Mouse (Mus musculus): Measurements from ENCODE around the gene Ugt1a10. TPM values are rescaled to one million over a fixed set of nuclear protein-coding genes. Genes with fewer than 3 reads are reported as not detected.
"Not testable (repeated sequence)": the region's sequence is repeated elsewhere in the genome, so short reads cannot be mapped to it uniquely, and the experiment has no call there.

The Ugt1a10 gene
- polyA plus RNA-seq, 2 experiments = not detected

DNA sequence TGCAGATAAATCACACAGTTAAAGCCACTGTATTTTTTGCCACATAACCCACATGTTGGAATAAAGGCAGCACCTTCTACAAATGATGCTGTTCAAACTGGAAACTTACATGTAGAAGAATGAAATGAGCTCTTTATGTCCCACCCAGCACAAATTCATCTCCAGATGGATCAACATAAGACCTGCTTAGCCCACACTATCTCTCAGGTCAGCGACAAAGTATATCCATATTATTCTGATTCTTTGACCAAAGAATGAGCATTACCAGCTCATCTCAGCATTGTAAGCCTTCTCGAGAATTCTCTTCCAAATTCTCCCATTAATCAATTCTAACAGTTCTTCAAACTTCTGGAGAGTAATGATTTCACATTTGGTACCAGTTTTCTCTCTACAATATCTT lies 167.0 kb downstream of the Ugt1a10 start:
- Histone ChIP-seq H3K9ac (replicated peaks) (no peak overlapping the region), H3K4me1 (replicated peaks; ENCODE audit: control insufficient read depth in 2 of 2, insufficient read depth in 2 of 2, low read length in 1 of 2) (no peaks in the 10 kb centered on the region), H3K4me2 (ENCODE audit: low read depth) (no peak overlapping the region), H3K27ac (no peak overlapping the region), H3K4me3 (ENCODE audit: insufficient read depth in 1 of 2, low read depth in 2 of 2, low read length in 2 of 2) (no peak overlapping the region), H3K36me3 (replicated peaks; ENCODE audit: control insufficient read depth, insufficient read depth, low read depth) (no peaks in the 10 kb centered on the region), H3K9me3 (ENCODE audit: control insufficient read depth, low read length) (peaks cover 2% of the 10 kb centered on the region), H3K27me3 (ENCODE audit: control insufficient read depth, insufficient read depth, low read length) (no peaks in the 10 kb centered on the region)
- ATAC-seq (ENCODE audit: insufficient read depth) (no peak), DNase-seq (ENCODE audit: low read depth in 3 of 3, low spot score in 3 of 3) (no peak)
- no peak for TF ChIP-seq CTCF (IDR thresholded peaks at IDR 0.05; ENCODE audit: low read depth)
- TF ChIP-seq EP300 (IDR thresholded peaks at IDR 0.05; ENCODE audit: low read depth) = no peak
- 29% methylated on average over 2 of the region's 2 CpGs for WGBS (ENCODE audit: insufficient replicate concordance)

- H3K9me3 ChIP-seq (ENCODE audit: control insufficient read depth, low read length); H3K9ac ChIP-seq (replicated peaks); H3K4me2 ChIP-seq (ENCODE audit: low read depth); DNase-seq (ENCODE audit: low read depth in 3 of 3, low spot score in 3 of 3); H3K27me3 ChIP-seq (ENCODE audit: control insufficient read depth, insufficient read depth, low read length); H3K27ac ChIP-seq; ATAC-seq (ENCODE audit: insufficient read depth); H3K4me1 ChIP-seq (replicated peaks; ENCODE audit: control insufficient read depth in 2 of 2, insufficient read depth in 2 of 2, low read length in 1 of 2); H3K4me3 ChIP-seq (ENCODE audit: insufficient read depth in 1 of 2, low read depth in 2 of 2, low read length in 2 of 2); H3K36me3 ChIP-seq (replicated peaks; ENCODE audit: control insufficient read depth, insufficient read depth, low read depth): not testable (repeated sequence)
Observed at GRCm38 (mm10) chr1:88223011-88223515, 167.9 kb downstream of the Ugt1a10 start.

DNA sequence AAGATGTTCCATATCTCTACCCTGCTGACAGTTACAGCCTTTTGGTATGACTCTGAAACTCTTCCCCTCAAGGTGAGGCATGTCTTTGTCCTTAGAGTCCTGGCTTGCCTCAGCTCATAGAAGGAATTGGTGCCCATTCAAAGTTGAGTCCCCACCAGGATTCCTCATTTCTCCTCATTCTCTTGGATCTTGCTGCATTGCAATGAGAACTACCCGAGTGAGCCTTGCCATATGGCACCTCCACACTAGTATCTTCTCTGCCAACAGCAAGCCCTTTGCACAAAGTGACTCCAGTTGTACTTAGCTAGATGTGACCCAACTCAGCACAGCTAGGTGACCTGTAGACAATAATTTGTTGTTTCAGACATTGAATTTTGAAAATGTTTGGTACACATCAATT lies 168.4 kb downstream of the Ugt1a10 start:
- H3K4me2 ChIP-seq (ENCODE audit: low read depth) = no peak overlapping the region
- DNase-seq (ENCODE audit: low read depth in 3 of 3, low spot score in 3 of 3) (no peak), ATAC-seq (ENCODE audit: insufficient read depth) (no peak)
- no peak overlapping the region for H3K4me3 ChIP-seq (ENCODE audit: insufficient read depth in 1 of 2, low read depth in 2 of 2, low read length in 2 of 2)
- H3K27me3 ChIP-seq (ENCODE audit: control insufficient read depth, insufficient read depth, low read length) = no peaks in the 10 kb centered on the region
- H3K4me1 ChIP-seq (replicated peaks; ENCODE audit: control insufficient read depth in 2 of 2, insufficient read depth in 2 of 2, low read length in 1 of 2) = no peaks in the 10 kb centered on the region
- WGBS (ENCODE audit: insufficient replicate concordance) = 21% methylated on average over 1 of the region's 1 CpGs
- no peak overlapping the region for H3K27ac ChIP-seq
- H3K36me3 ChIP-seq (replicated peaks; ENCODE audit: control insufficient read depth, insufficient read depth, low read depth) = no peaks in the 10 kb centered on the region
- no peak for TF ChIP-seq EP300 (IDR thresholded peaks at IDR 0.05; ENCODE audit: low read depth)
- TF ChIP-seq CTCF (IDR thresholded peaks at IDR 0.05; ENCODE audit: low read depth) = no peak
- no peak overlapping the region for H3K9ac ChIP-seq (replicated peaks)
- H3K9me3 ChIP-seq (ENCODE audit: control insufficient read depth, low read length) = peaks cover 2% of the 10 kb centered on the region

- Histone ChIP-seq H3K27ac (no peak overlapping the region), H3K4me2 (ENCODE audit: low read depth) (no peak overlapping the region), H3K27me3 (ENCODE audit: control insufficient read depth, insufficient read depth, low read length) (no peaks in the 10 kb centered on the region), H3K9me3 (ENCODE audit: control insufficient read depth, low read length) (peaks cover 2% of the 10 kb centered on the region), H3K36me3 (replicated peaks; ENCODE audit: control insufficient read depth, insufficient read depth, low read depth) (no peaks in the 10 kb centered on the region), H3K9ac (replicated peaks) (no peak overlapping the region), H3K4me3 (ENCODE audit: insufficient read depth in 1 of 2, low read depth in 2 of 2, low read length in 2 of 2) (no peak overlapping the region), H3K4me1 (replicated peaks; ENCODE audit: control insufficient read depth in 2 of 2, insufficient read depth in 2 of 2, low read length in 1 of 2) (no peaks in the 10 kb centered on the region)
- TF ChIP-seq EP300 (IDR thresholded peaks at IDR 0.05; ENCODE audit: low read depth) = no peak
- TF ChIP-seq CTCF (IDR thresholded peaks at IDR 0.05; ENCODE audit: low read depth) = no peak
- ATAC-seq (ENCODE audit: insufficient read depth) (no peak), DNase-seq (ENCODE audit: low read depth in 3 of 3, low spot score in 3 of 3) (no peak)
- WGBS (ENCODE audit: insufficient replicate concordance) = 43% methylated on average over 2 of the region's 2 CpGs
Observed at GRCm38 (mm10) chr1:88224029-88224776, 169.0 kb downstream of the Ugt1a10 start.

DNA sequence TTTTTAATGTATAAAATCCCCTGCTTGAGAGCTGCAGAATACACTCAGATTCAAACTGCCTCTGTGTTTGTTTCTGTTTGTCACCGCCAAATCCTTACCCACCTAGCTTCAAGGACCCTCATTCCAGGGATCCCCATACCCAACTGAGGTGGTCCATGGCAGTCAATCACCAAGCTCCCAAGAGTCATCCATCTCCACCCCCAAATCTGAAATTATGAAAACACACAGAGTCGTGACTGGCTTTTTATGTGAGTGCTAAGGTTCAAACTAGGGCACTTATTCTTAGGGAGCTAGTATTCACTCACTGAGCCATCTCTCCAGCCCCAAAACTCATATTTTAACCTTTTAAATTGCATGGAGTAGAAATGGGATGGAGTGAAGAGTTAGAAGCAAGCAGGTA lies 170.1 kb downstream of the Ugt1a10 start:
- DNase-seq (ENCODE audit: low read depth in 3 of 3, low spot score in 3 of 3); ATAC-seq (ENCODE audit: insufficient read depth); H3K36me3 ChIP-seq (replicated peaks; ENCODE audit: control insufficient read depth, insufficient read depth, low read depth); H3K27me3 ChIP-seq (ENCODE audit: control insufficient read depth, insufficient read depth, low read length); H3K9ac ChIP-seq (replicated peaks); H3K4me2 ChIP-seq (ENCODE audit: low read depth); H3K27ac ChIP-seq; H3K4me1 ChIP-seq (replicated peaks; ENCODE audit: control insufficient read depth in 2 of 2, insufficient read depth in 2 of 2, low read length in 1 of 2); H3K9me3 ChIP-seq (ENCODE audit: control insufficient read depth, low read length); H3K4me3 ChIP-seq (ENCODE audit: insufficient read depth in 1 of 2, low read depth in 2 of 2, low read length in 2 of 2): not testable (repeated sequence)
- WGBS (ENCODE audit: insufficient replicate concordance) = 27% methylated on average over 2 of the region's 2 CpGs
